In the genomic region with DNA sequence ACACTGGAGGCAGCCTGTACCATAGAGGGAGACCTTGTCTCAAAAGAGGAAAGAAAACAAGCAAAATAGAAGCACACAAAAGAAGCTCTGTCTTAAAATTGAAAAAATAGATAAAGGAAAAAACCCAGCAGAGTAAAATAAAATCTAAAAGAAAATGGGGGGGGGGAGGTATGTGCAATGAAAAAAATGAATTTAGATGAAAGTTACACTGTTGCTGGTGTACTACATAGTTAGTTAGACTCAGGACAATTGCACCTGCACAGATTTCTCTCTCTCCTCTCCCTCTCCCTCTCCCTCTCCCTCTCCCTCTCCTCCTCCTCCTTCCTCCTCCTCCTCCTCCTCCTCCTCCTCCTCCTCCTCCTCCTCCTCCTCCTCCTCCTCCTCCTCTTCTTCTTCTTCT, we compare ENCODE assay signal across 8 mouse cellular contexts. TPM values are rescaled to one million over a fixed set of nuclear protein-coding genes. Genes with fewer than 3 reads are reported as not detected.
DNase-seq lines count a peak whose midpoint lies in the region; ATAC-seq and TF ChIP-seq lines count a peak whose summit lies in the region.

Gene Scarb2 (minus strand): TSS at position 101 of the 400 bp plus-strand sequence.

- H3K4me1 ChIP-seq in lung, embryonic 15.5 days = peaks cover 21% of the 10 kb centered on the region
- H3K4me1 ChIP-seq in embryonic facial prominence, embryonic 13.5 days = peaks cover 22% of the 10 kb centered on the region
- H3K4me1 ChIP-seq in limb, embryonic 12.5 days (replicated peaks) = peaks cover 18% of the 10 kb centered on the region
- peaks cover 8% of the 10 kb centered on the region; the same call in 1 of the 2 replicates for H3K4me1 ChIP-seq in olfactory bulb, adult 2 months (ENCODE audit: control insufficient read depth, insufficient read depth, low read length)

- H3K4me2 ChIP-seq in lung, embryonic 15.5 days = peak within 1 kb of the TSS; percentile 56
- peak within 1 kb of the TSS; percentile 68 for H3K4me2 ChIP-seq in embryonic facial prominence, embryonic 13.5 days
- peak within 1 kb of the TSS; percentile 74 for H3K4me2 ChIP-seq in limb, embryonic 12.5 days

- no peaks in the 10 kb centered on the region for H3K9me3 ChIP-seq in lung, embryonic 15.5 days
- H3K9me3 ChIP-seq in embryonic facial prominence, embryonic 13.5 days = no peaks in the 10 kb centered on the region
- no peaks in the 10 kb centered on the region for H3K9me3 ChIP-seq in limb, embryonic 12.5 days

- no peak for ATAC-seq in lung, embryonic 15.5 days (ENCODE audit: borderline replicate concordance, extremely low read depth, low FRiP score, low TSS enrichment)
- ATAC-seq in embryonic facial prominence, embryonic 13.5 days (ENCODE audit: insufficient number of reproducible peaks, insufficient read depth, low FRiP score, low TSS enrichment, low read depth) = no peak
- no peak for ATAC-seq in limb, embryonic 12.5 days (ENCODE audit: insufficient number of reproducible peaks, insufficient read depth, low FRiP score, low TSS enrichment, low read depth)

- no peaks in the 10 kb centered on the region for H3K36me3 ChIP-seq in lung, embryonic 15.5 days
- H3K36me3 ChIP-seq in embryonic facial prominence, embryonic 13.5 days = no peaks in the 10 kb centered on the region
- no peaks in the 10 kb centered on the region for H3K36me3 ChIP-seq in limb, embryonic 12.5 days

- no peak for TF ChIP-seq POLR2A in olfactory bulb, adult 2 months (IDR thresholded peaks at IDR 0.05; ENCODE audit: insufficient read depth, low read depth, low read length)

- no peak for DNase-seq in lung, postnatal 4 days
- DNase-seq in heart, postnatal 10 days = no peak
- DNase-seq in embryo, embryonic 10.5 days (ENCODE audit: low spot score) = no peak
- DNase-seq in embryo, embryonic 9.5 days (ENCODE audit: extremely low spot score) = no peak

- H3K27ac ChIP-seq in lung, embryonic 15.5 days = peak within 1 kb of the TSS; percentile 71
- peak within 1 kb of the TSS; percentile 94 for H3K27ac ChIP-seq in embryonic facial prominence, embryonic 13.5 days
- peak within 1 kb of the TSS; percentile 96 for H3K27ac ChIP-seq in limb, embryonic 12.5 days
- peak within 1 kb of the TSS; percentile 63 for H3K27ac ChIP-seq in olfactory bulb, adult 2 months (ENCODE audit: insufficient read depth, low read depth, low read length)

- intact Hi-C loops in heart, postnatal 10 days (cut with DNase I) = loop anchor here (1.0 to 5.0 kb wide), 3 partner anchors 45 to 151 kb away; partner anchors contain the start of gene Stbd1

- H3K9ac ChIP-seq in lung, embryonic 15.5 days = peak within 1 kb of the TSS; percentile 36
- peak within 1 kb of the TSS; percentile 93 for H3K9ac ChIP-seq in embryonic facial prominence, embryonic 13.5 days
- H3K9ac ChIP-seq in limb, embryonic 12.5 days (replicated peaks) = peak within 1 kb of the TSS; percentile 84

- no peak for TF ChIP-seq CTCF in olfactory bulb, adult 2 months (IDR thresholded peaks at IDR 0.05; ENCODE audit: insufficient read depth, low read depth, low read length)

- peak within 1 kb of the TSS; percentile 89 for H3K4me3 ChIP-seq in lung, embryonic 15.5 days
- peak within 1 kb of the TSS; percentile 89 for H3K4me3 ChIP-seq in embryonic facial prominence, embryonic 13.5 days
- H3K4me3 ChIP-seq in limb, embryonic 12.5 days (replicated peaks) = peak within 1 kb of the TSS; percentile 72
- peak within 1 kb of the TSS; percentile 87 for H3K4me3 ChIP-seq in olfactory bulb, adult 2 months (ENCODE audit: insufficient read depth, low read depth, low read length)

- no peaks in the 10 kb centered on the region for H3K27me3 ChIP-seq in lung, embryonic 15.5 days
- no peaks in the 10 kb centered on the region for H3K27me3 ChIP-seq in embryonic facial prominence, embryonic 13.5 days
- no peaks in the 10 kb centered on the region for H3K27me3 ChIP-seq in limb, embryonic 12.5 days

RNA-seq across cellular contexts. Expression of gene Scarb2, which starts in this region (rescaled TPM):
- 15.9 and 17.2 TPM in 2 replicates for polyA plus RNA-seq in lung, embryonic 15.5 days (2015; fragmentation: Nextera tagmentation; extraction: Ambion mirVana)
- polyA plus RNA-seq in embryonic facial prominence, embryonic 13.5 days (2015; fragmentation: Nextera tagmentation; extraction: Ambion mirVana) = 7.9 and 9.0 TPM in 2 replicates
- total RNA-seq in heart, postnatal 10 days (2021) = 10 to 100 TPM; 93.1 to 98.1 TPM
- polyA plus RNA-seq in limb, embryonic 12.5 days (2016; fragmentation: Nextera tagmentation; extraction: Ambion mirVana) = 9.0 and 9.4 TPM in 2 replicates
- 78.7 and 130 TPM in 2 replicates for polyA plus RNA-seq in olfactory bulb, adult 2 months (2012; ENCODE audit: insufficient read depth, insufficient read length, low replicate concordance, missing spikeins)

Comparison
In these comparisons a context has a peak if more than half of its experiments do, and no peak if none do; other contexts are left out.
1. H3K9ac ChIP-seq: peak in every context shown above with its lines; median percentile 93 in embryonic facial prominence, embryonic 13.5 days; 84 in limb, embryonic 12.5 days; 36 in lung, embryonic 15.5 days.